Mouse (Mus musculus) neural tube, embryonic 11.5 days (tissue): Measurements from ENCODE around the gene Ctnna3. TPM values are rescaled to one million over a fixed set of nuclear protein-coding genes. Genes with fewer than 3 reads are reported as not detected.
A peak's percentile ranks its signal among the peaks of the same experiment; 100 is the strongest.

Experiments used
- ATAC-seq: fragments of 200-750 bp; cut with Nextera tagmentation; 2 replicates; pipeline ENCODE4 v1.8.0; 2017; ENCODE audit warnings: moderate number of reproducible peaks, mild to moderate bottlenecking, moderate TSS enrichment, moderate library complexity; ENCODE audit not compliant: insufficient read depth, low FRiP score, low TSS enrichment
- DNase-seq: peaks from one replicate; pipeline ENCODE4 v3.0.0-alpha.2; 2015; ENCODE audit warnings: low spot score
- H3K27ac ChIP-seq: fragments of 300-500 bp; sonication (generic); 2 replicates; pipeline ENCODE4 v1.5.1; 2014; ENCODE audit warnings: low read depth, mild to moderate bottlenecking, low read length
- H3K27me3 ChIP-seq: fragments of 300-500 bp; sonication (generic); 2 replicates; pipeline ENCODE4 v1.6.1; 2014; ENCODE audit warnings: mild to moderate bottlenecking, low read length, mixed read lengths; ENCODE audit not compliant: control insufficient read depth, insufficient read depth
- H3K36me3 ChIP-seq: fragments of 300-500 bp; sonication (generic); 2 replicates; pipeline ENCODE4 v1.6.1; 2014; ENCODE audit warnings: mild to moderate bottlenecking, low read length, moderate library complexity, mixed read lengths; ENCODE audit not compliant: control insufficient read depth, insufficient read depth
- H3K4me1 ChIP-seq: fragments of 300-500 bp; sonication (generic); 2 replicates; pipeline ENCODE4 v1.6.1; 2014; ENCODE audit warnings: low read length, mixed read lengths; ENCODE audit not compliant: control insufficient read depth, insufficient read depth
- H3K4me2 ChIP-seq: fragments of 300-500 bp; sonication (generic); 2 replicates; pipeline ENCODE4 v1.6.1; 2014; ENCODE audit warnings: low read depth, mild to moderate bottlenecking, moderate library complexity
- H3K4me3 ChIP-seq: fragments of 300-500 bp; sonication (generic); 2 replicates; pipeline ENCODE4 v1.5.1; 2014; ENCODE audit warnings: low read depth, low read length
- H3K9ac ChIP-seq: fragments of 300-500 bp; sonication (generic); 2 replicates; pipeline ENCODE4 v1.6.1; 2014; ENCODE audit warnings: mild to moderate bottlenecking, low read length
- H3K9me3 ChIP-seq: fragments of 300-500 bp; sonication (generic); 2 replicates; pipeline ENCODE4 v1.6.1; 2016; ENCODE audit warnings: low read length; ENCODE audit not compliant: control insufficient read depth
- WGBS: fragments of 180-500 bp; shearing (Covaris S2); extraction: QIAGEN DNeasy Blood & Tissue Kit; methylation state at CpG from one replicate; pipeline ENCODE4 v1.1.7; 2014; 5-methylcytosine and 5-hydroxymethylcytosine counted together
- polyA plus RNA-seq: library from polyadenylated mRNA; unstranded; fragments of >200 nt; fragmentation: Nextera tagmentation; extraction: Ambion mirVana; gene quantifications from 2 replicates; pipeline ENCODE4 v1.2.1, GENCODE M21; 2014

Ctnna3 gene
- polyA plus RNA-seq, 1 experiment from 2014 or later: 0.33 TPM

DNA sequence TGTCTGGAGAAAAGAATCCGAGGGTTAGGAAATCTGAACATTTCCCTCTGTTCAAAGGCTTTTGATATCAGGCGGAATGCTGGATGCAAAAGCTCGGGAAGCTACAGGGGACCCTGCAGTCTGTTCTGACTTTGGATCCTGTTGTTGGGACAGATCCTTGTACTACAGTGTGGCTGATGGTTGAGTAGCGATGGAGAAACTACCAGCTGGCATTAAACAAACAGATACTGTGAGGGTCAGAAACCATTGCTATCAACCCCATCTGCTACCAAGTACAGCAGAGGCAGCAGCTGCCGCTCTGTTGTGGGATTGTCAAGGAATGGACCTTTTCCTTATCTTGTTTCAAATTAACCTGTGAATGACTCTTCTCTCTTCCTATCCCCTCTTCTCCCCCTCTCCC, 504.0 kb downstream of the Ctnna3 start:
- Histone ChIP-seq H3K27ac (no peak overlapping the region), H3K36me3 (no peaks in the 10 kb centered on the region), H3K4me3 (no peak overlapping the region), H3K9ac (no peak overlapping the region), H3K9me3 (no peaks in the 10 kb centered on the region), H3K27me3 (no peaks in the 10 kb centered on the region), H3K4me1 (no peaks in the 10 kb centered on the region), H3K4me2 (no peak overlapping the region)
- 80% methylated on average over 5 of the region's 5 CpGs for WGBS
- DNase-seq (no peak), ATAC-seq (no peak)

DNA sequence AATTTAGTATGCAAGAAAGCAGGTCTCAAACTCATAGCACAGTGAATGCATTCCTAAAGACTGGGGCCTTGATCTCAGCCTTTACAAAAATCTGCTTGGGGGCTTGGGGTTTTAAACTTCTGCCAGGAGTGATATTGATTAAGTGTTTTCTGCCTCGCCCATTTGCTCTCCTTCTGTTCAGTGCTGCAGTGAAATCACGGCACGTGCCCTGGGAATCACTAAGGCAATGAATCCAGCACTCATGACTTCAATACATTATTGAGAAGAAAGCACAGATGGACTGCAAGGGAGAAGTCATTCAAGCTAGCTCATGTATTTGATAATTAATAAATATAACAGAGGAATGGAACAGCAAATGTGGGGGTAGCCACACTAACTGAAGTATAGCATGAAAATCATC, 515.6 kb downstream of the Ctnna3 start:
- Histone ChIP-seq H3K27ac (no peak overlapping the region), H3K9ac (no peak overlapping the region), H3K4me1 (no peaks in the 10 kb centered on the region), H3K4me3 (no peak overlapping the region), H3K36me3 (no peaks in the 10 kb centered on the region), H3K4me2 (no peak overlapping the region), H3K27me3 (no peaks in the 10 kb centered on the region), H3K9me3 (no peaks in the 10 kb centered on the region)
- peak; percentile 35 for DNase-seq
- ATAC-seq: peak; percentile 42; the same call in 1 of the 2 replicates
- 30% methylated on average over 3 of the region's 3 CpGs for WGBS

DNA sequence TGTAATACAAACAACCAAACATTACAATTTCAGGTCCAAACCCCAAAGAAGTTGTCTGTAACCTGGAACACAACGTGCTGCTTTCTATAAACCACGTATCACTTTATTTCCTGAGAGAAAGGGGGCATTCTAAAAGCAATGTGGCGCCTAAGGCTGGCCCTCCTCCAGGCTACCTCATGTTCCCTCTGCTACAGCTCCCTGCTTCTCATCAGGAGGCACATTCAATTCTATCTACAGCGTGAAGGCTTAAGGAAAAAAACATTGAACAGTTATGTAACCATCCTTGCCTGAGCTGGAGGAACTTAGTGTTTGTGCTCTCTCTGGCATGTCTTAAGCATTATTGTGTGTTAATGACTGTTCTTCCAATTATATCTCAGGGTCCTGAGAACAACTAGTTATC, 517.4 kb downstream of the Ctnna3 start:
- no peaks in the 10 kb centered on the region for H3K27me3 ChIP-seq
- ATAC-seq (no peak), DNase-seq (no peak)
- no peak overlapping the region for H3K4me3 ChIP-seq
- H3K4me1 ChIP-seq: no peaks in the 10 kb centered on the region
- no peaks in the 10 kb centered on the region for H3K36me3 ChIP-seq
- H3K4me2 ChIP-seq: no peak overlapping the region
- no peaks in the 10 kb centered on the region for H3K9me3 ChIP-seq
- no peak overlapping the region for H3K27ac ChIP-seq
- no peak overlapping the region for H3K9ac ChIP-seq
- 81% methylated on average over 4 of the region's 4 CpGs for WGBS

DNA sequence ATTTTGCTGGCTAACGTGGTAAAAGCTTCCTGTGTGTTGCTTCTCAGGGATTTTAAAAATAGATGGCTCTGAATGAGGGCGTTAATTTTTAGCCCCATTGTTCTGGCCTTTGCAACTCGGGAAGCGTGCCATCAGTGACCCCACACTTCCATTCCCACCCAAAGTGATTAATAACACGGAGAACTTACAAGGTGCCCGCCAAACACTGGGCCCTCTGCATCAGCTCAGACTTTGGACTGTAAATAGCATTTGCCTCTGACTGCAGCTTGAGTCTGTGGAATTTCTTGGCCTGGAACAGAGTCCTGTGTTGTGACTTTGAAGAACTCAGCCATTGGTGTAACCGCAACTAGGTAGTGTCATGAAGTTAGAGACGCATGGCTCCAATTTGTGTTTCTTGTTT, 521.0 kb downstream of the Ctnna3 start:
- 61% methylated on average over 8 of the region's 8 CpGs for WGBS
- Histone ChIP-seq H3K9me3 (no peaks in the 10 kb centered on the region), H3K9ac (no peak overlapping the region), H3K27me3 (no peaks in the 10 kb centered on the region), H3K4me1 (no peaks in the 10 kb centered on the region), H3K4me2 (no peak overlapping the region), H3K27ac (no peak overlapping the region), H3K36me3 (no peaks in the 10 kb centered on the region), H3K4me3 (no peak overlapping the region)
- DNase-seq (no peak), ATAC-seq (no peak)

DNA sequence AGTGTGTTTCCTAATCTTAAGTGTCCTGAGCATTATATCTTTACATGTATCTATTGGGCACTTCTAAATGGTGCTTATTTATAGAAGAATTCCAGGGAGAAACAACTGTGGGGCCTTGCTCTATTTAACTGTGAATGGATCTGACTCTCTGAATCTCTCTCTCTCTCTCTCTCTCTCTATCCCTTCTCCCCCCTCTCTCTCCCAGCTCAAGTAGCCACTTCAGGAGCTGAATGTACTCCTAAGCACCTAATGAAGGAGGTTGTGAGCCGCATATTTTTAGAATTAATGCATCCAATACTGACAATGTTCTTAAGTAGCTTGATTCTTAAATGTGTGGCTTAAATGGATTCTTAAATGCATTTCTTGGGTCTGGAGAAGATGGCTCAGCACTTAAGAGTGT, 521.6 kb downstream of the Ctnna3 start:
- H3K27me3 ChIP-seq: no peaks in the 10 kb centered on the region
- no peak overlapping the region for H3K9ac ChIP-seq
- no peaks in the 10 kb centered on the region for H3K36me3 ChIP-seq
- H3K9me3 ChIP-seq: no peaks in the 10 kb centered on the region
- no peak overlapping the region for H3K4me3 ChIP-seq
- no peak overlapping the region for H3K4me2 ChIP-seq
- H3K27ac ChIP-seq: no peak overlapping the region
- H3K4me1 ChIP-seq: no peaks in the 10 kb centered on the region
- DNase-seq (no peak), ATAC-seq (no peak)
- 88% methylated on average over 1 of the region's 1 CpGs for WGBS

DNA sequence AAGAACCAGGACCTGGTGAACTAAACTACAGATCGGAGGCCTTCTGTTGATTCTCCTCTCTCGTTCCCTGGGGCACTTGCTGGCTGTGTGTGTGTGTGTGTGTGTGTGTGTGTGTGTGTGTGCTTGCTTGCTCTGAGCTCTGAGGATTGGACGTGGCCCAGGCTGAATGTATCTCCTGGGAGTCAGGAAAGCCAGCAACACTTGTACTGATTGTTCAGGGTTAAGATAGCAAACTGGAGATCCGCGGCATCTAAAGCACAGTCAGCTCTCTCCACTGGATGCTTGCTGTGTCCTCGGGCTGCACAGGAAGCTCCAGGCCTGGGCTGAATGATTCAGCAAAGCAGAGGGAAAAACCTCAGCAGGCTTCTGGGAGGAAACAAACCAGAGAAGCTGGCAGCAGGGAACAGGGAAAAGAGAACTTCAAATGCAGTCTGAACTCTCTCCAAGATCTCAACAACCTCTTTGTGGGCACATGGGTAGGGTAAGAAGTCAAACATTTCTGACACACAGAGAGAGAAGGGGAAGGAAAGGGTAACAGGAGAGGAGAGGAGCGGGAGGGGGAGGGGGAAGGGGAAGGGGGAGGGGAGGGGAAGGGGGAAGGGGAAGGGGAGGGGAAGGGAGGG, 524.5 kb downstream of the Ctnna3 start:
- ATAC-seq: no peak
- 29% methylated on average over 6 of the region's 7 CpGs for WGBS

DNA sequence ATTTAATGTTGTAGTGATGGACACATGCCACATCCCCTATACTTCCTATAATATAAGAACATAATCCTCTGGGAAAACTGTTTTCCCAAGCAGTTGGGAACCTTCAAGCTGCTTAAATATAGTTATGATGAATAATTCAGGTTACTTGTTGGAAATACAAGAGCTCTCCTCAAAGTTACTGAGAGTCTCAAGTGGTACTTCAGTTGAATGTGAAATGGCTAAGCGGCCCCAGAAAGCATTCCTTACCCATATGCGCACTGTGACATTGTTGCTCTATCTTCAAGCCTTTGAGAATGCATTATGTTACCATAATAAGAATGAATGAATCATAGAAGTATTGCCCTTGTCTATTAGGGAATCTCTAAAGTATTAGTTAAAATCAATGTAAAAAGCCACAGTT, 542.4 kb downstream of the Ctnna3 start:
- WGBS: 91% methylated on average over 2 of the region's 2 CpGs
- no peak overlapping the region for H3K27ac ChIP-seq
- ATAC-seq (no peak), DNase-seq (no peak)
- H3K9ac ChIP-seq: no peak overlapping the region
- no peak overlapping the region for H3K4me2 ChIP-seq
- no peaks in the 10 kb centered on the region for H3K4me1 ChIP-seq
- H3K27me3 ChIP-seq: no peaks in the 10 kb centered on the region
- H3K4me3 ChIP-seq: no peak overlapping the region
- H3K36me3 ChIP-seq: no peaks in the 10 kb centered on the region
- no peaks in the 10 kb centered on the region for H3K9me3 ChIP-seq

More for the DNA sequence above, 524.5 kb downstream of the Ctnna3 start:
- Histone ChIP-seq H3K4me2 (no peak overlapping the region), H3K27me3 (no peaks in the 10 kb centered on the region), H3K4me1 (no peaks in the 10 kb centered on the region), H3K9me3 (no peaks in the 10 kb centered on the region), H3K27ac (no peak overlapping the region), H3K4me3 (no peak overlapping the region), H3K9ac (no peak overlapping the region), H3K36me3 (no peaks in the 10 kb centered on the region)
- peak; percentile 49 for DNase-seq

DNA sequence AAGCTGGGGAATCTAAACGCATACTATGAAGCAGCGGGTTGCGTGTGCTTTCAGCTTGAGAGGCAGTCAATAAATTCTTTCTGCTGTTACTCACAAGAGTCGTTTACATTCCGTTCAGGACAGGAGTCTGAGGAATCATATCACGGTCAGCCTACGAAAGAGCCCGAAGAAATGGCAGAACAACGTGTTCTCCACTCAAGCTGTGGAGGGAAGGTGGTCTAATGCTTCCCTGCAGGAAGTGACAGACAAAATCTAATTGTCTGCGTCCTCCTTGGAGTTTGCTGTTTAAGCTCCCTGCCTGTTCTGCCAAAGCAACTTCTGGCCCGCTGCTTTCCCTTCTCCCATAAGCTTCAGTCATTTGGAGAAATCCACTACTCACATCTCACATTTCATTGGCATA, 548.2 kb downstream of the Ctnna3 start:
- Histone ChIP-seq H3K27ac (peak overlapping the region; percentile 40; the same call in 1 of the 2 replicates), H3K9ac (no peak overlapping the region), H3K27me3 (no peaks in the 10 kb centered on the region), H3K4me3 (no peak overlapping the region), H3K9me3 (no peaks in the 10 kb centered on the region), H3K4me1 (no peaks in the 10 kb centered on the region), H3K4me2 (peak overlapping the region; percentile 14; the same call in 1 of the 2 replicates), H3K36me3 (no peaks in the 10 kb centered on the region)
- WGBS: 46% methylated on average over 11 of the region's 11 CpGs
- DNase-seq: no peak
- ATAC-seq: no peak

DNA sequence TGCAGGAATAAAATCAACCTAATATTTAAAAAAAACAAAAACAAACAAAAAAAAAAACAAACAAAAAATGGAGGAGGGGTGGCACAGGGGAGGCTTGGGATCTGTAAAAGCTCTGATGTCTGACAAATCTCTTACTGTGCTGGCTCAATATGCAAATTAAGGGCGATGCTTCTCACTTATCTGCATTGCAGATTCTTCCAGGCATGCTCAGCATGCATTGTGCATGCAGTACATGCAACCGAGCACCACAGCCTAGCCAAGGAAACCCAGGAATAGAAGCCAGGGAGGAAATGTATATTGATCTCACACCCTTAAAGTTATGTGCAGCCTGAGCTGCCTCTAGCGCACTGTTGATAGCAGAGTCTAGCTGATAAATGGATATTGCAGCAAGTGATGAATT, 548.6 kb downstream of the Ctnna3 start:
- no peak overlapping the region for H3K27ac ChIP-seq
- ATAC-seq (peak; percentile 87), DNase-seq (peak; percentile 42)
- H3K4me2 ChIP-seq: no peak overlapping the region
- no peak overlapping the region for H3K9ac ChIP-seq
- H3K27me3 ChIP-seq: no peaks in the 10 kb centered on the region
- H3K36me3 ChIP-seq: no peaks in the 10 kb centered on the region
- WGBS: 36% methylated on average over 3 of the region's 3 CpGs
- H3K4me1 ChIP-seq: no peaks in the 10 kb centered on the region
- no peak overlapping the region for H3K4me3 ChIP-seq
- no peaks in the 10 kb centered on the region for H3K9me3 ChIP-seq
